Comparison of ENCODE assay signal across 8 mouse cellular contexts in the genomic region with DNA sequence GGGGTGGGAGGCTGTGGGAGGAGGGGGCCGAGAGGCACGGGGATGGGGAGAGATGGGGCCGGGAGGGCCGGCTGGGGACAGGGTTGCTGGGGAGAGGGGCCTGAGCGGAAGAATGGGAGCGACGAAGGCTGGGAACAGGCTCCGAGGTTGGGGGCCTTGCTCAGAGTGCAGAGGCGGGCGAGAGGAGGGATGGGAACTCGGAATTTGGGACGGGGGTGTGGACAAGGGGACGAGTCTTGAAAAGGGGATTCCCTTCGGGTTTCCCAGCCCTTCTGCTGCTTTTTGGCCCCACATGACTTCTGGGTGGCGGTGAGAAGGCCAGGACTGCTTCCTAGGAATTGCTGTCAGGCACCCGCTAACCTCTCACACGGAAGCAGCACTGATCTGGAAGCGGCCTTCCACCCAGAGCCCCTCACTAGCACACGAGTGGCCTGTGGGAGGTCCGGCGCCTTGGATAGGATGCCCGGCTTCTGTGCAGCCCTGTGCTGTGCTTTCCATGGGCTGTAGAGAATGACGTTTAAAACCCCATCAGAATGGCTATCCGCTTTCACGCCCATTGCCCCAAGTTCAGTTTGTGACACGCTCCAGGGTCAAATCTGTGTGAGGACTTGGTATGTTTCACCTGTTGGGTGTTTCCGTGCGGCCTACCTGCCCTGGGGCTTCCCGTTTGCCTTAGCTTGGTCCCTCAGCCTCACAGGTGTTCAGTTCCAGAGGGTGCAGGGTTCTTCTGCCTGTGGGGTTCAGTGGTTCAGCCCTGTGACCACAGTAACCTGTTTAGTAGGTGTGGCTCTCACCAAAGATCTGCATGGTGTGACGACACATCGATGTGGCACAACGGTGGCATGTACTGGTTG. TPM values are rescaled to one million over a fixed set of nuclear protein-coding genes. Genes with fewer than 3 reads are reported as not detected.
DNase-seq lines count a peak whose midpoint lies in the region; ATAC-seq lines count a peak whose summit lies in the region.

No protein-coding gene starts in this region.

- no peaks in the 10 kb centered on the region for H3K27me3 ChIP-seq in neural tube, embryonic 11.5 days (ENCODE audit: control insufficient read depth, insufficient read depth, low read length)
- H3K27me3 ChIP-seq in hindbrain, embryonic 11.5 days (ENCODE audit: control insufficient read depth, insufficient read depth, low read length): no peaks in the 10 kb centered on the region

- peak; percentile 54 for DNase-seq in adrenal gland, postnatal 14 days
- DNase-seq in adrenal gland, adult 18-20 months (ENCODE audit: low spot score in 2 of 2): no peak
- no peak for DNase-seq in neural tube, embryonic 11.5 days (ENCODE audit: low spot score)
- DNase-seq in neural tube, embryonic 10.5 days (ENCODE audit: extremely low spot score, low spot score): no peak
- DNase-seq in hindbrain, embryonic 11.5 days (ENCODE audit: low spot score): no peak
- no peak for DNase-seq in left cerebral cortex, adult 8-10 months (ENCODE audit: low spot score in 2 of 2)
- no peak for DNase-seq in right cerebral cortex, adult 18-20 months

- peak overlapping the region; percentile 86 for H3K4me3 ChIP-seq in neural tube, embryonic 11.5 days (ENCODE audit: low read depth, low read length)
- peak overlapping the region; percentile 96 for H3K4me3 ChIP-seq in hindbrain, embryonic 11.5 days (ENCODE audit: low read depth, low read length)
- H3K4me3 ChIP-seq in macrophage (ENCODE audit: inconsistent target): peak overlapping the region; percentile 75

- H3K36me3 ChIP-seq in neural tube, embryonic 11.5 days (ENCODE audit: control insufficient read depth, insufficient read depth, low read length): peaks cover 4% of the 10 kb centered on the region
- H3K36me3 ChIP-seq in hindbrain, embryonic 11.5 days (ENCODE audit: control insufficient read depth, insufficient read depth, low read length): no peaks in the 10 kb centered on the region
- peaks cover 11% of the 10 kb centered on the region; the same call in 1 of the 2 replicates for H3K36me3 ChIP-seq in macrophage (ENCODE audit: inconsistent target)

- H3K4me2 ChIP-seq in neural tube, embryonic 11.5 days (ENCODE audit: low read depth): peak overlapping the region; percentile 98
- peak overlapping the region; percentile 95 for H3K4me2 ChIP-seq in hindbrain, embryonic 11.5 days (replicated peaks; ENCODE audit: low read depth, low read length)

- H3K79me2 ChIP-seq in macrophage (ENCODE audit: inconsistent target): peaks cover 55% of the 10 kb centered on the region

- no peak for ATAC-seq in neural tube, embryonic 11.5 days (ENCODE audit: insufficient read depth, low FRiP score, low TSS enrichment)
- ATAC-seq in hindbrain, embryonic 11.5 days (ENCODE audit: low FRiP score): no peak

- H3K4me1 ChIP-seq in neural tube, embryonic 11.5 days (ENCODE audit: control insufficient read depth, insufficient read depth, low read length): peaks cover 23% of the 10 kb centered on the region
- peaks cover 16% of the 10 kb centered on the region for H3K4me1 ChIP-seq in hindbrain, embryonic 11.5 days (replicated peaks; ENCODE audit: control insufficient read depth, insufficient read depth, low read length)

- WGBS in neural tube, embryonic 11.5 days: 19% methylated on average over 32 of the region's 32 CpGs
- WGBS in hindbrain, embryonic 11.5 days: 18% methylated on average over 32 of the region's 32 CpGs
- WGBS in macrophage (ENCODE audit: missing documents): 18% methylated on average over 31 of the region's 32 CpGs

- H3K27ac ChIP-seq in neural tube, embryonic 11.5 days (ENCODE audit: low read depth, low read length): peak overlapping the region; percentile 75
- H3K27ac ChIP-seq in hindbrain, embryonic 11.5 days (ENCODE audit: low read depth, low read length): peak overlapping the region; percentile 85
- H3K27ac ChIP-seq in macrophage: peak overlapping the region; percentile 46; the same call in 1 of the 2 replicates

- H3K9me3 ChIP-seq in neural tube, embryonic 11.5 days (ENCODE audit: control insufficient read depth, low read length): no peaks in the 10 kb centered on the region
- H3K9me3 ChIP-seq in hindbrain, embryonic 11.5 days (ENCODE audit: control insufficient read depth, low read length): no peaks in the 10 kb centered on the region

- peak overlapping the region; percentile 88 for H3K9ac ChIP-seq in neural tube, embryonic 11.5 days (ENCODE audit: low read length)
- peak overlapping the region; percentile 91 for H3K9ac ChIP-seq in hindbrain, embryonic 11.5 days (ENCODE audit: low read depth, low read length)

RNA-seq across cellular contexts. Expression of a gene that starts 2.4 kb away (rescaled TPM):
- total RNA-seq in adrenal gland, postnatal 14 days (2021): 101 and 103 TPM in 2 replicates
- total RNA-seq in adrenal gland, adult 18-20 months (2021): 100 to 1,000 TPM; 106 to 112 TPM
- 83.3 and 91.2 TPM in 2 replicates for polyA plus RNA-seq in neural tube, embryonic 11.5 days (2014; fragmentation: Nextera tagmentation; extraction: Ambion mirVana)
- 73.8 and 81.2 TPM in 2 replicates for polyA plus RNA-seq in hindbrain, embryonic 11.5 days (2014; fragmentation: Nextera tagmentation; extraction: Ambion mirVana)
- total RNA-seq in macrophage (2018; cell fraction: chromatin; rRNA removed): 10 to 100 TPM; 23.6 to 67.0 (median 37.8) TPM
- total RNA-seq in macrophage (2018; cell fraction: cytosol; rRNA removed): 100 to 1,000 TPM in 3 of 26 experiments, 10 to 100 TPM in 23; 62.1 to 103 (median 87.3) TPM
- total RNA-seq in macrophage (2018; cell fraction: nucleus; rRNA removed): 10 to 100 TPM; 52.2 to 90.0 (median 71.3) TPM
- polyA plus RNA-seq in macrophage (2018): 67.5 to 77.3 TPM (median 76.0 TPM) in 3 replicates
- 100 to 1,000 TPM; 150 to 164 (median 155) TPM for total RNA-seq in left cerebral cortex, adult 8-10 months (2022)

RNA-seq across cellular contexts. Expression of a gene that starts 2.9 kb away (rescaled TPM):
- total RNA-seq in adrenal gland, postnatal 14 days (2021): 72.5 and 76.9 TPM in 2 replicates
- 10 to 100 TPM; 71.8 to 86.7 TPM for total RNA-seq in adrenal gland, adult 18-20 months (2021)
- polyA plus RNA-seq in neural tube, embryonic 11.5 days (2014; fragmentation: Nextera tagmentation; extraction: Ambion mirVana): 177 and 187 TPM in 2 replicates
- 175 and 182 TPM in 2 replicates for polyA plus RNA-seq in hindbrain, embryonic 11.5 days (2014; fragmentation: Nextera tagmentation; extraction: Ambion mirVana)
- 10 to 100 TPM in 14 of 26 experiments, 1 to 10 TPM in 12; 1.4 to 22.9 (median 11.5) TPM for total RNA-seq in macrophage (2018; cell fraction: chromatin; rRNA removed)
- total RNA-seq in macrophage (2018; cell fraction: cytosol; rRNA removed): 10 to 100 TPM; 35.2 to 53.0 (median 44.0) TPM
- total RNA-seq in macrophage (2018; cell fraction: nucleus; rRNA removed): 10 to 100 TPM in 22 of 26 experiments, 1 to 10 TPM in 4; 8.7 to 49.5 (median 22.8) TPM
- 45.1 to 50.3 TPM (median 47.5 TPM) in 3 replicates for polyA plus RNA-seq in macrophage (2018)
- total RNA-seq in left cerebral cortex, adult 8-10 months (2022): 10 to 100 TPM; 73.3 to 77.6 (median 76.0) TPM

RNA-seq across cellular contexts. Expression of a gene that starts 8.8 kb away (rescaled TPM):
- total RNA-seq in adrenal gland, postnatal 14 days (2021): 1.7 and 2.4 TPM in 2 replicates
- under 1 TPM; 0.73 to 0.86 TPM for total RNA-seq in adrenal gland, adult 18-20 months (2021)
- 2.3 and 2.4 TPM in 2 replicates for polyA plus RNA-seq in neural tube, embryonic 11.5 days (2014; fragmentation: Nextera tagmentation; extraction: Ambion mirVana)
- 1.7 and 2.2 TPM in 2 replicates for polyA plus RNA-seq in hindbrain, embryonic 11.5 days (2014; fragmentation: Nextera tagmentation; extraction: Ambion mirVana)
- 10 to 100 TPM in 5 of 26 experiments, 1 to 10 TPM in 20, under 1 TPM in 1; 0.71 to 15.6 (median 6.0) TPM for total RNA-seq in macrophage (2018; cell fraction: chromatin; rRNA removed)
- under 1 TPM in 14 of 26 experiments, not detected in 12; 0.11 to 0.44 (median 0.22) TPM for total RNA-seq in macrophage (2018; cell fraction: cytosol; rRNA removed)
- total RNA-seq in macrophage (2018; cell fraction: nucleus; rRNA removed): 1 to 10 TPM in 22 of 26 experiments, under 1 TPM in 4; 0.72 to 9.9 (median 2.8) TPM
- polyA plus RNA-seq in macrophage (2018): 0.22 to 0.38 TPM (median 0.27 TPM) in 3 replicates
- under 1 TPM; 0.39 to 0.83 (median 0.54) TPM for total RNA-seq in left cerebral cortex, adult 8-10 months (2022)

RNA-seq across cellular contexts. Expression of a gene that starts 9.4 kb away (rescaled TPM):
- total RNA-seq in adrenal gland, postnatal 14 days (2021): 4.3 and 4.7 TPM in 2 replicates
- 1 to 10 TPM; 1.9 to 3.9 TPM for total RNA-seq in adrenal gland, adult 18-20 months (2021)
- 10.2 and 12.1 TPM in 2 replicates for polyA plus RNA-seq in neural tube, embryonic 11.5 days (2014; fragmentation: Nextera tagmentation; extraction: Ambion mirVana)
- 4.4 and 4.7 TPM in 2 replicates for polyA plus RNA-seq in hindbrain, embryonic 11.5 days (2014; fragmentation: Nextera tagmentation; extraction: Ambion mirVana)
- total RNA-seq in macrophage (2018; cell fraction: chromatin; rRNA removed): 10 to 100 TPM in 3 of 26 experiments, 1 to 10 TPM in 23; 1.1 to 13.9 (median 5.6) TPM
- total RNA-seq in macrophage (2018; cell fraction: cytosol; rRNA removed): under 1 TPM in 23 of 26 experiments, not detected in 3; 0.10 to 0.40 (median 0.20) TPM
- total RNA-seq in macrophage (2018; cell fraction: nucleus; rRNA removed): 1 to 10 TPM in 23 of 26 experiments, under 1 TPM in 3; 0.72 to 6.3 (median 3.2) TPM
- polyA plus RNA-seq in macrophage (2018): 0.14 to 0.69 TPM (median 0.28 TPM) in 3 replicates
- total RNA-seq in left cerebral cortex, adult 8-10 months (2022): 1 to 10 TPM; 3.0 to 4.9 (median 3.4) TPM

RNA-seq across cellular contexts. Expression of a gene that starts 15.3 kb away (rescaled TPM):
- total RNA-seq in adrenal gland, postnatal 14 days (2021): 37.2 and 42.2 TPM in 2 replicates
- total RNA-seq in adrenal gland, adult 18-20 months (2021): 10 to 100 TPM; 32.4 to 40.9 TPM
- 17.0 and 17.3 TPM in 2 replicates for polyA plus RNA-seq in neural tube, embryonic 11.5 days (2014; fragmentation: Nextera tagmentation; extraction: Ambion mirVana)
- 16.6 and 17.3 TPM in 2 replicates for polyA plus RNA-seq in hindbrain, embryonic 11.5 days (2014; fragmentation: Nextera tagmentation; extraction: Ambion mirVana)
- 100 to 1,000 TPM in 3 of 26 experiments, 10 to 100 TPM in 23; 13.4 to 110 (median 51.5) TPM for total RNA-seq in macrophage (2018; cell fraction: chromatin; rRNA removed)
- 10 to 100 TPM; 23.9 to 61.8 (median 51.4) TPM for total RNA-seq in macrophage (2018; cell fraction: cytosol; rRNA removed)
- total RNA-seq in macrophage (2018; cell fraction: nucleus; rRNA removed): 10 to 100 TPM; 18.6 to 84.5 (median 38.1) TPM
- 44.7 to 64.2 TPM (median 45.7 TPM) in 3 replicates for polyA plus RNA-seq in macrophage (2018)
- total RNA-seq in left cerebral cortex, adult 8-10 months (2022): 10 to 100 TPM; 59.5 to 66.5 (median 62.6) TPM
